Mouse (Mus musculus): ENCODE measurements around the gene Dzank1. TPM values are rescaled to one million over a fixed set of nuclear protein-coding genes. Genes with fewer than 3 reads are reported as not detected.
A peak's percentile ranks its signal among the peaks of the same experiment; 100 is the strongest.

The Dzank1 gene
- total RNA-seq (2015) (0.09 TPM in 1 of 2 replicates, not detected in the other), total RNA-seq (2017) (not detected in 2 replicates)

- ATAC-seq (ENCODE audit: poor library complexity, severe bottlenecking): peak; percentile 96
Observed at GRCm38 (mm10) chr2:144526981-144527820, at the start of gene Dzank1, which contains the start of gene Polr3f. Gene Dzank1 (minus strand): TSS chr2:144527414. Gene Polr3f (plus strand): TSS chr2:144527718.

GRCm38 (mm10) chr2:144555820-144556552 lies 28.8 kb upstream of the Dzank1 start, which contains the start of gene Sec23b:
Gene Sec23b (plus strand): TSS chr2:144556229.
- ATAC-seq (ENCODE audit: poor library complexity, severe bottlenecking): peak; percentile 92

- ATAC-seq (ENCODE audit: poor library complexity, severe bottlenecking): peak; percentile 19
Observed at GRCm38 (mm10) chr2:144555286-144555819, 28.1 kb upstream of the Dzank1 start.

GRCm38 (mm10) chr2:144553905-144554304 lies 26.7 kb upstream of the Dzank1 start:
- ATAC-seq (ENCODE audit: poor library complexity, severe bottlenecking): no peak

GRCm38 (mm10) chr2:144550529-144550928 lies 23.3 kb upstream of the Dzank1 start, which contains the start of gene Rbbp9:
Gene Rbbp9 (minus strand): TSS chr2:144550869.
- ATAC-seq (ENCODE audit: poor library complexity, severe bottlenecking): peak; percentile 82

GRCm38 (mm10) chr2:144547559-144547958 lies 20.3 kb upstream of the Dzank1 start:
- no peak for ATAC-seq (ENCODE audit: poor library complexity, severe bottlenecking)

GRCm38 (mm10) chr2:144545481-144545880 lies 18.3 kb upstream of the Dzank1 start:
- ATAC-seq (ENCODE audit: poor library complexity, severe bottlenecking): no peak

GRCm38 (mm10) chr2:144545061-144545460 lies 17.8 kb upstream of the Dzank1 start:
- no peak for ATAC-seq (ENCODE audit: poor library complexity, severe bottlenecking)

GRCm38 (mm10) chr2:144544630-144545029 lies 17.4 kb upstream of the Dzank1 start:
- ATAC-seq (ENCODE audit: poor library complexity, severe bottlenecking): no peak

- ATAC-seq (ENCODE audit: poor library complexity, severe bottlenecking): no peak
Observed at GRCm38 (mm10) chr2:144543670-144544069, 16.5 kb upstream of the Dzank1 start.

GRCm38 (mm10) chr2:144541246-144541645 lies 14.0 kb upstream of the Dzank1 start:
- ATAC-seq (ENCODE audit: poor library complexity, severe bottlenecking): no peak

- no peak for ATAC-seq (ENCODE audit: poor library complexity, severe bottlenecking)
Observed at GRCm38 (mm10) chr2:144537123-144537522, 9.9 kb upstream of the Dzank1 start.

- peak; percentile 39 for ATAC-seq (ENCODE audit: poor library complexity, severe bottlenecking)
Observed at GRCm38 (mm10) chr2:144527821-144528174, 584 bp upstream of the Dzank1 start.

- no peak for ATAC-seq (ENCODE audit: poor library complexity, severe bottlenecking)
Observed at GRCm38 (mm10) chr2:144525856-144526255, 1.4 kb downstream of the Dzank1 start.

- no peak for ATAC-seq (ENCODE audit: poor library complexity, severe bottlenecking)
Observed at GRCm38 (mm10) chr2:144519772-144520171, 7.4 kb downstream of the Dzank1 start.

GRCm38 (mm10) chr2:144514619-144515018 lies 12.6 kb downstream of the Dzank1 start:
- no peak for ATAC-seq (ENCODE audit: poor library complexity, severe bottlenecking)

GRCm38 (mm10) chr2:144502134-144502533 lies 25.1 kb downstream of the Dzank1 start:
- ATAC-seq (ENCODE audit: poor library complexity, severe bottlenecking): no peak

GRCm38 (mm10) chr2:144489342-144489741 lies 37.9 kb downstream of the Dzank1 start:
- ATAC-seq (ENCODE audit: poor library complexity, severe bottlenecking): peak; percentile 46

- no peak for ATAC-seq (ENCODE audit: poor library complexity, severe bottlenecking)
Observed at GRCm38 (mm10) chr2:144487476-144487875, 39.7 kb downstream of the Dzank1 start.

- no peak for ATAC-seq (ENCODE audit: poor library complexity, severe bottlenecking)
Observed at GRCm38 (mm10) chr2:144485439-144485838, 41.8 kb downstream of the Dzank1 start.

GRCm38 (mm10) chr2:144484084-144484483 lies 43.1 kb downstream of the Dzank1 start:
- no peak for ATAC-seq (ENCODE audit: poor library complexity, severe bottlenecking)
